ENCODE assay signal across 10 mouse cellular contexts in genomic region chr9:82814536-82814935, GRCm38 (mm10). TPM values are rescaled to one million over a fixed set of nuclear protein-coding genes. Genes with fewer than 3 reads are reported as not detected.
DNase-seq lines count a peak whose midpoint lies in the region; ATAC-seq and TF ChIP-seq lines count a peak whose summit lies in the region.
"Had no signal": no experiment of that assay in that cellular context is flagged by ENCODE, and none has a peak within 500 bp of the region (broad histone marks: within the 10 kb centered on the region; RNA-seq: fewer than 3 reads in every experiment).

No protein-coding gene starts in this region.

- no peak for ATAC-seq in CD4-positive, CD25-positive, alpha-beta regulatory T cell, adult 4 months
- ATAC-seq in kidney, embryonic 15.5 days (replicated peaks; ENCODE audit: low FRiP score), result no peak
- peak; percentile 88 for ATAC-seq in hindbrain, embryonic 16.5 days

- 32% methylated on average over 3 of the region's 3 CpGs for WGBS in kidney, adult 2 months
- 66% methylated on average over 3 of the region's 3 CpGs for WGBS in kidney, embryonic 15.5 days
- 60% methylated on average over 3 of the region's 3 CpGs for WGBS in hindbrain, embryonic 16.5 days

- no peak overlapping the region for H3K4me2 ChIP-seq in kidney, embryonic 15.5 days
- no peak overlapping the region for H3K4me2 ChIP-seq in hindbrain, embryonic 16.5 days (ENCODE audit: low read length)

- no peak overlapping the region for H3K4me3 ChIP-seq in kidney, adult 2 months (ENCODE audit: insufficient read depth, low read depth, low read length)
- no peak overlapping the region for H3K4me3 ChIP-seq in kidney, embryonic 15.5 days (replicated peaks)
- H3K4me3 ChIP-seq in E14TG2a.4 (replicated peaks; ENCODE audit: low read length), result no peak overlapping the region
- no peak overlapping the region for H3K4me3 ChIP-seq in hindbrain, embryonic 16.5 days (ENCODE audit: low read length)

- no peak overlapping the region for H3K9ac ChIP-seq in kidney, embryonic 15.5 days
- H3K9ac ChIP-seq in hindbrain, embryonic 16.5 days (ENCODE audit: low read depth, low read length), result no peak overlapping the region

- no peaks in the 10 kb centered on the region for H3K9me3 ChIP-seq in kidney, embryonic 15.5 days (replicated peaks)
- H3K9me3 ChIP-seq in E14TG2a.4 (ENCODE audit: low read length), result no peaks in the 10 kb centered on the region
- H3K9me3 ChIP-seq in hindbrain, embryonic 16.5 days (ENCODE audit: control insufficient read depth, low read length), result no peaks in the 10 kb centered on the region; the same call in 1 of the 2 replicates

- DNase-seq in CD4-positive, CD25-positive, alpha-beta regulatory T cell, adult 2 months (ENCODE audit: low read depth, low spot score), result peak; percentile 12
- peak; percentile 41 for DNase-seq in kidney, adult 2 months
- DNase-seq in right cerebral cortex, postnatal 36 days (ENCODE audit: low spot score in 2 of 2), result no peak
- DNase-seq in spleen, adult 18-20 months, result no peak
- DNase-seq: cerebellum, postnatal 36 days; lung, postnatal 36 days had no signal

- H3K4me1 ChIP-seq in kidney, adult 2 months (ENCODE audit: control insufficient read depth, insufficient read depth, low read length), result no peaks in the 10 kb centered on the region
- H3K4me1 ChIP-seq in kidney, embryonic 15.5 days, result no peaks in the 10 kb centered on the region
- no peaks in the 10 kb centered on the region for H3K4me1 ChIP-seq in E14TG2a.4 (replicated peaks; ENCODE audit: low read depth, low read length)
- H3K4me1 ChIP-seq in hindbrain, embryonic 16.5 days (ENCODE audit: control insufficient read depth, insufficient read depth, low read depth, low read length), result no peaks in the 10 kb centered on the region

- no peak for TF ChIP-seq POLR2A in kidney, adult 2 months (IDR thresholded peaks at IDR 0.05; ENCODE audit: low read depth, low read length)

- no peaks in the 10 kb centered on the region for H3K27me3 ChIP-seq in kidney, adult 2 months (replicated peaks; ENCODE audit: control insufficient read depth, insufficient read depth, low read length)
- H3K27me3 ChIP-seq in kidney, embryonic 15.5 days, result no peaks in the 10 kb centered on the region
- H3K27me3 ChIP-seq in E14TG2a.4 (ENCODE audit: insufficient read depth, low read length), result no peaks in the 10 kb centered on the region
- no peaks in the 10 kb centered on the region for H3K27me3 ChIP-seq in hindbrain, embryonic 16.5 days (replicated peaks; ENCODE audit: control insufficient read depth, insufficient read depth, low read length)

- TF ChIP-seq CTCF in kidney, adult 2 months (conservative IDR thresholded peaks at IDR 0.05; ENCODE audit: insufficient read depth, insufficient read length, low read depth, low read length), result 0 out of 2 replicates have a peak, but pooled peaks have one; percentile 24
- 0 out of 2 replicates have a peak, but pooled peaks have one; percentile 5 for TF ChIP-seq CTCF in E14TG2a.4 (conservative IDR thresholded peaks at IDR 0.05; ENCODE audit: low read length)

- no peak overlapping the region for H3K27ac ChIP-seq in kidney, adult 2 months (ENCODE audit: insufficient read depth, low read depth, low read length)
- H3K27ac ChIP-seq in kidney, embryonic 15.5 days, result no peak overlapping the region
- no peak overlapping the region for H3K27ac ChIP-seq in hindbrain, embryonic 16.5 days (ENCODE audit: low read depth, low read length)

- H3K36me3 ChIP-seq in kidney, adult 2 months (ENCODE audit: control insufficient read depth, insufficient read depth, low read length), result no peaks in the 10 kb centered on the region
- no peaks in the 10 kb centered on the region for H3K36me3 ChIP-seq in kidney, embryonic 15.5 days
- H3K36me3 ChIP-seq in E14TG2a.4 (ENCODE audit: insufficient read depth, low read length), result no peaks in the 10 kb centered on the region
- H3K36me3 ChIP-seq in hindbrain, embryonic 16.5 days (ENCODE audit: control insufficient read depth, insufficient read depth, low read length), result no peaks in the 10 kb centered on the region

RNA-seq across cellular contexts. Expression of gene Irak1bp1, which starts 14.8 kb away (rescaled TPM):
- 1 to 10 TPM in 1 of 2 experiments, under 1 TPM in 1; 0.37 to 1.2 TPM for polyA plus RNA-seq in CD4-positive, CD25-positive, alpha-beta regulatory T cell, adult 4 months (2017; shearing (Covaris generic))
- polyA plus RNA-seq in kidney, adult 2 months (2012; rRNA removed), result 11.6 and 14.0 TPM in 2 replicates
- polyA plus RNA-seq in kidney, embryonic 15.5 days (2015; fragmentation: Nextera tagmentation; extraction: Ambion mirVana), result 20.8 and 25.0 TPM in 2 replicates
- 31.2 and 36.3 TPM in 2 replicates for polyA plus RNA-seq in hindbrain, embryonic 16.5 days (2015; fragmentation: Nextera tagmentation; extraction: Ambion mirVana)

Comparison
In these comparisons a context has a peak if more than half of its experiments do, and no peak if none do; other contexts are left out.
1. DNase-seq: peak in CD4-positive, CD25-positive, alpha-beta regulatory T cell, adult 2 months (single experiment) and kidney, adult 2 months (single experiment); none in right cerebral cortex, postnatal 36 days (0 of 2) and spleen, adult 18-20 months (0 of 2).